ENCODE assay signal across 8 mouse cellular contexts in genomic region chr11:88161051-88161581, GRCm38 (mm10). TPM values are rescaled to one million over a fixed set of nuclear protein-coding genes. Genes with fewer than 3 reads are reported as not detected.
DNase-seq lines count a peak whose midpoint lies in the region; ATAC-seq and TF ChIP-seq lines count a peak whose summit lies in the region.

No protein-coding gene starts in this region.

- DNase-seq in thymus, adult 2 months: no peak
- no peak for DNase-seq in thymus, adult 18-20 months
- peak; percentile 79 to 80 for DNase-seq in cerebellum, postnatal 10 days
- DNase-seq in gastrocnemius, postnatal 36 days: peak; percentile 57 to 67
- DNase-seq in urinary bladder, postnatal 14 days (ENCODE audit: low spot score): peak; percentile 80

- no peaks in the 10 kb centered on the region for H3K9me3 ChIP-seq in intestine, embryonic 15.5 days
- H3K9me3 ChIP-seq in limb, embryonic 13.5 days: no peaks in the 10 kb centered on the region
- H3K9me3 ChIP-seq in midbrain, embryonic 16.5 days (replicated peaks; ENCODE audit: control insufficient read depth, low read length, poor library complexity, severe bottlenecking): no peaks in the 10 kb centered on the region

- peak; percentile 65 for ATAC-seq in intestine, embryonic 15.5 days
- ATAC-seq in limb, embryonic 13.5 days (ENCODE audit: low FRiP score, low read depth): peak; percentile 37; the same call in 1 of the 2 replicates
- peak; percentile 75 for ATAC-seq in midbrain, embryonic 16.5 days

- no peak for TF ChIP-seq CTCF in thymus, adult 2 months (IDR thresholded peaks at IDR 0.05; ENCODE audit: borderline replicate concordance, control insufficient read depth, extremely low read depth, insufficient read depth, low read length, poor library complexity)

- H3K27me3 ChIP-seq in thymus, adult 2 months (ENCODE audit: control insufficient read depth, insufficient read depth, low read length): no peaks in the 10 kb centered on the region
- H3K27me3 ChIP-seq in intestine, embryonic 15.5 days (replicated peaks): no peaks in the 10 kb centered on the region
- H3K27me3 ChIP-seq in limb, embryonic 13.5 days: no peaks in the 10 kb centered on the region
- no peaks in the 10 kb centered on the region for H3K27me3 ChIP-seq in midbrain, embryonic 16.5 days (ENCODE audit: control insufficient read depth, insufficient read depth, low read depth, low read length)

- no peak overlapping the region for H3K27ac ChIP-seq in thymus, adult 2 months (ENCODE audit: control insufficient read depth, insufficient read depth, low read length)
- H3K27ac ChIP-seq in intestine, embryonic 15.5 days: peak overlapping the region; percentile 90
- peak overlapping the region; percentile 81; the same call in 1 of the 2 replicates for H3K27ac ChIP-seq in limb, embryonic 13.5 days
- peak overlapping the region; percentile 92 for H3K27ac ChIP-seq in midbrain, embryonic 16.5 days (ENCODE audit: low read length)

- peak overlapping the region; percentile 44 for H3K9ac ChIP-seq in intestine, embryonic 15.5 days
- peak overlapping the region; percentile 55; the same call in 1 of the 2 replicates for H3K9ac ChIP-seq in limb, embryonic 13.5 days
- peak overlapping the region; percentile 77 for H3K9ac ChIP-seq in midbrain, embryonic 16.5 days (ENCODE audit: low read depth, low read length)

- H3K4me3 ChIP-seq in thymus, adult 2 months (ENCODE audit: control insufficient read depth, insufficient read depth, low read length): peak overlapping the region; percentile 45
- H3K4me3 ChIP-seq in intestine, embryonic 15.5 days (replicated peaks): peak overlapping the region; percentile 36
- H3K4me3 ChIP-seq in limb, embryonic 13.5 days: peak overlapping the region; percentile 40
- H3K4me3 ChIP-seq in midbrain, embryonic 16.5 days (ENCODE audit: low read depth, low read length): peak overlapping the region; percentile 45

- H3K36me3 ChIP-seq in thymus, adult 2 months (ENCODE audit: control insufficient read depth, insufficient read depth, low read length): no peaks in the 10 kb centered on the region
- H3K36me3 ChIP-seq in intestine, embryonic 15.5 days: no peaks in the 10 kb centered on the region
- H3K36me3 ChIP-seq in limb, embryonic 13.5 days: no peaks in the 10 kb centered on the region
- H3K36me3 ChIP-seq in midbrain, embryonic 16.5 days (ENCODE audit: control insufficient read depth, insufficient read depth, low read length): no peaks in the 10 kb centered on the region

- 6% methylated on average over 26 of the region's 33 CpGs for WGBS in thymus, adult 2 months
- under 1% methylated on average over 18 of the region's 33 CpGs for WGBS in intestine, embryonic 15.5 days
- WGBS in limb, embryonic 13.5 days: under 1% methylated on average over 16 of the region's 33 CpGs
- under 1% methylated on average over 18 of the region's 33 CpGs for WGBS in midbrain, embryonic 16.5 days

- intact Hi-C loops in gastrocnemius, postnatal 36 days (cut with DNase I): no loop called here

- H3K4me1 ChIP-seq in thymus, adult 2 months (replicated peaks; ENCODE audit: control insufficient read depth, insufficient read depth, low read length): peaks cover 24% of the 10 kb centered on the region
- peaks cover 50% of the 10 kb centered on the region for H3K4me1 ChIP-seq in intestine, embryonic 15.5 days (replicated peaks)
- peaks cover 72% of the 10 kb centered on the region for H3K4me1 ChIP-seq in limb, embryonic 13.5 days
- H3K4me1 ChIP-seq in midbrain, embryonic 16.5 days (ENCODE audit: control insufficient read depth, insufficient read depth, low read length): peaks cover 41% of the 10 kb centered on the region

- H3K4me2 ChIP-seq in intestine, embryonic 15.5 days (replicated peaks): peak overlapping the region; percentile 86
- peak overlapping the region; percentile 74 for H3K4me2 ChIP-seq in limb, embryonic 13.5 days (replicated peaks)
- peak overlapping the region; percentile 84 for H3K4me2 ChIP-seq in midbrain, embryonic 16.5 days (ENCODE audit: low read length)

- no peak for TF ChIP-seq POLR2A in thymus, adult 2 months (IDR thresholded peaks at IDR 0.05; ENCODE audit: control insufficient read depth, extremely low read depth, insufficient read depth, low read length, poor library complexity)

RNA-seq across cellular contexts. Expression of gene Mrps23, which starts 43.1 kb away (rescaled TPM):
- 41.6 and 47.6 TPM in 2 replicates for polyA plus RNA-seq in thymus, adult 2 months (2012; rRNA removed)
- 100 to 1,000 TPM; 123 to 140 TPM for total RNA-seq in gastrocnemius, postnatal 36 days (2021)
- polyA plus RNA-seq in intestine, embryonic 15.5 days (2015; fragmentation: Nextera tagmentation; extraction: Ambion mirVana): 59.6 and 62.3 TPM in 2 replicates
- polyA plus RNA-seq in limb, embryonic 13.5 days (2015; fragmentation: Nextera tagmentation; extraction: Ambion mirVana): 54.8 and 55.5 TPM in 2 replicates
- polyA plus RNA-seq in midbrain, embryonic 16.5 days (2015; fragmentation: Nextera tagmentation; extraction: Ambion mirVana): 65.4 and 66.9 TPM in 2 replicates

Comparison
In these comparisons a context has a peak if more than half of its experiments do, and no peak if none do; other contexts are left out.
1. DNase-seq: peak in cerebellum, postnatal 10 days (2 of 2), gastrocnemius, postnatal 36 days (2 of 2) and urinary bladder, postnatal 14 days (single experiment); none in thymus, adult 2 months (single experiment) and thymus, adult 18-20 months (0 of 2).
2. Peak in every context shown above with its lines, with median percentiles within 50 percentile points of each other: H3K4me3 ChIP-seq, ATAC-seq, H3K4me2 ChIP-seq and H3K9ac ChIP-seq.